8 mouse cellular contexts compared by ENCODE assay signal in genomic region chr8:86884067-86884466, GRCm38 (mm10). TPM values are rescaled to one million over a fixed set of nuclear protein-coding genes. Genes with fewer than 3 reads are reported as not detected.
DNase-seq lines count a peak whose midpoint lies in the region; ATAC-seq and TF ChIP-seq lines count a peak whose summit lies in the region.

No protein-coding gene starts in this region.

- H3K4me1 ChIP-seq in heart, embryonic 11.5 days (ENCODE audit: control insufficient read depth, insufficient read depth, low read length): peaks cover 29% of the 10 kb centered on the region
- peaks cover 14 to 57% of the 10 kb centered on the region in 2 experiments for H3K4me1 ChIP-seq in CH12.LX (ENCODE audit: control insufficient read depth in 1 of 2, insufficient read depth in 2 of 2)
- peaks cover 19% of the 10 kb centered on the region for H3K4me1 ChIP-seq in hindbrain, embryonic 14.5 days (replicated peaks; ENCODE audit: control insufficient read depth, insufficient read depth, low read length)
- peaks cover 51% of the 10 kb centered on the region for H3K4me1 ChIP-seq in liver, embryonic 12.5 days

- peak overlapping the region; percentile 92; the same call in 1 of the 2 replicates for H3K27ac ChIP-seq in heart, embryonic 11.5 days (ENCODE audit: low read depth, low read length)
- peak overlapping the region; percentile 7; the same call in 1 of the 2 replicates for H3K27ac ChIP-seq in CH12.LX (ENCODE audit: insufficient read depth, low read depth)
- H3K27ac ChIP-seq in hindbrain, embryonic 14.5 days: peak overlapping the region; percentile 94
- H3K27ac ChIP-seq in liver, embryonic 12.5 days: peak overlapping the region; percentile 89; the same call in 1 of the 2 replicates

- H3K27me3 ChIP-seq in heart, embryonic 11.5 days (ENCODE audit: control insufficient read depth, insufficient read depth, low read length): no peaks in the 10 kb centered on the region
- no peaks in the 10 kb centered on the region for H3K27me3 ChIP-seq in CH12.LX (replicated peaks)
- H3K27me3 ChIP-seq in hindbrain, embryonic 14.5 days (ENCODE audit: control insufficient read depth, insufficient read depth, low read length): no peaks in the 10 kb centered on the region
- H3K27me3 ChIP-seq in liver, embryonic 12.5 days (replicated peaks): no peaks in the 10 kb centered on the region

- H3K79me2 ChIP-seq in CH12.LX (replicated peaks; ENCODE audit: control insufficient read depth, extremely low read depth, insufficient read depth, poor library complexity, severe bottlenecking): peaks cover 48% of the 10 kb centered on the region

- H3K9me3 ChIP-seq in heart, embryonic 11.5 days (replicated peaks; ENCODE audit: control insufficient read depth, low read length): no peaks in the 10 kb centered on the region
- no peaks in the 10 kb centered on the region for H3K9me3 ChIP-seq in CH12.LX (replicated peaks; ENCODE audit: low read length)
- H3K9me3 ChIP-seq in hindbrain, embryonic 14.5 days (ENCODE audit: control insufficient read depth, low read length): no peaks in the 10 kb centered on the region
- no peaks in the 10 kb centered on the region for H3K9me3 ChIP-seq in liver, embryonic 12.5 days (replicated peaks)

- H3K36me3 ChIP-seq in heart, embryonic 11.5 days (ENCODE audit: control insufficient read depth, insufficient read depth, low read length): no peaks in the 10 kb centered on the region; the same call in 1 of the 2 replicates
- H3K36me3 ChIP-seq in CH12.LX (replicated peaks in 1 of 2; ENCODE audit: control insufficient read depth in 1 of 2, insufficient read depth in 1 of 2, low read length in 1 of 2): peaks cover 12 to 31% of the 10 kb centered on the region in 2 experiments
- H3K36me3 ChIP-seq in hindbrain, embryonic 14.5 days (replicated peaks; ENCODE audit: control insufficient read depth, insufficient read depth): no peaks in the 10 kb centered on the region; the same call in 1 of the 2 replicates
- peaks cover 6% of the 10 kb centered on the region for H3K36me3 ChIP-seq in liver, embryonic 12.5 days

- TF ChIP-seq EP300 in CH12.LX (IDR thresholded peaks at IDR 0.05; ENCODE audit: low read length): peak; percentile 18; the same call in 1 of the 2 replicates

- TF ChIP-seq CTCF in CH12.LX (conservative IDR thresholded peaks at IDR 0.05 in 1 of 2, IDR thresholded peaks at IDR 0.05 in 1 of 2; ENCODE audit: low read depth in 2 of 2, low read length in 2 of 2): no peak

- peak overlapping the region; percentile 94 for H3K4me3 ChIP-seq in heart, embryonic 11.5 days (ENCODE audit: low read depth, low read length)
- H3K4me3 ChIP-seq in CH12.LX (replicated peaks in 1 of 3; ENCODE audit: low read depth in 2 of 3, low read length in 2 of 3, poor library complexity in 1 of 3): peak overlapping the region; percentile 84 to 94 (median 90)
- peak overlapping the region; percentile 98 for H3K4me3 ChIP-seq in hindbrain, embryonic 14.5 days (replicated peaks; ENCODE audit: low read length)
- H3K4me3 ChIP-seq in liver, embryonic 12.5 days: peak overlapping the region; percentile 87

- peak overlapping the region; percentile 82 for H3K4me2 ChIP-seq in heart, embryonic 11.5 days
- peak overlapping the region; percentile 91; the same call in 1 of the 2 replicates for H3K4me2 ChIP-seq in CH12.LX (ENCODE audit: insufficient read depth, low read depth, poor library complexity, severe bottlenecking)
- peak overlapping the region; percentile 65 for H3K4me2 ChIP-seq in hindbrain, embryonic 14.5 days (replicated peaks)
- H3K4me2 ChIP-seq in liver, embryonic 12.5 days: peak overlapping the region; percentile 86

- TF ChIP-seq POLR2A in CH12.LX (IDR thresholded peaks at IDR 0.05; ENCODE audit: low read depth, low read length): no peak; the same call in 1 of the 2 replicates

- no peak for TF ChIP-seq RAD21 in CH12.LX (IDR thresholded peaks at IDR 0.05; ENCODE audit: low read depth, low read length)

- no peak for ATAC-seq in heart, embryonic 11.5 days (replicated peaks; ENCODE audit: insufficient number of reproducible peaks, low FRiP score, low TSS enrichment)
- ATAC-seq in hindbrain, embryonic 14.5 days (ENCODE audit: low FRiP score): no peak
- ATAC-seq in liver, embryonic 12.5 days: no peak
- ATAC-seq in frontal cortex, adult (ENCODE audit: low TSS enrichment): no peak

- dilution Hi-C loops in CH12.LX (cut with MboI; ENCODE audit: extremely low pct_ligation_motif_present, extremely low pct_unique_long_range_greater_than_20kb, low sequenced_read_pairs): no loop called here

- DNase-seq in heart, postnatal 25 days (ENCODE audit: low spot score): no peak
- peak; percentile 62 for DNase-seq in CH12.LX (ENCODE audit: extremely low read depth)
- peak; percentile 16 for DNase-seq in c-Kit-negative CD71-positive TER-119-positive erythroid progenitor cells, embryonic 14.5 days (ENCODE audit: low read depth, low spot score)
- peak; percentile 33 for DNase-seq in hindbrain, embryonic 14.5 days (ENCODE audit: low spot score)
- DNase-seq in right cerebral cortex, adult 2 months (ENCODE audit: low spot score in 2 of 2): peak; percentile 51 to 53

- H3K9ac ChIP-seq in heart, embryonic 11.5 days (ENCODE audit: low read depth, low read length): peak overlapping the region; percentile 92
- peak overlapping the region; percentile 69 for H3K9ac ChIP-seq in CH12.LX (ENCODE audit: insufficient read depth, low read depth)
- H3K9ac ChIP-seq in hindbrain, embryonic 14.5 days: peak overlapping the region; percentile 93
- H3K9ac ChIP-seq in liver, embryonic 12.5 days: peak overlapping the region; percentile 84

- in situ Hi-C loops in CH12.LX (cut with MboI; ENCODE audit: low pct_ligation_motif_present, low pct_unique_long_range_greater_than_20kb, low sequenced_read_pairs): no loop called here

- 4% methylated on average over 16 of the region's 16 CpGs for WGBS in heart, embryonic 11.5 days (ENCODE audit: insufficient replicate concordance)
- WGBS in hindbrain, embryonic 14.5 days: 1% methylated on average over 16 of the region's 16 CpGs
- 1% methylated on average over 16 of the region's 16 CpGs for WGBS in liver, embryonic 12.5 days (ENCODE audit: insufficient replicate concordance)

- intact Hi-C loops in heart, postnatal 25 days (cut with DNase I): loop anchor here (5.0 kb wide), 1 partner anchor 137 kb away; the partner anchor contains the start of genes Gm10638 and Siah1a

TF ChIP-seq in CH12.LX, 34 proteins besides CTCF, POLR2A, EP300 and RAD21 (continues in another document):
- peak; percentile 75 for TF ChIP-seq IRF4 (IDR thresholded peaks at IDR 0.05; ENCODE audit: low read depth, low read length)
- TF ChIP-seq ELF1 (IDR thresholded peaks at IDR 0.05; ENCODE audit: low read depth, low read length): no peak
- no peak for TF ChIP-seq CHD1 (IDR thresholded peaks at IDR 0.05; ENCODE audit: low read depth, low read length)
- TF ChIP-seq E2F4 (IDR thresholded peaks at IDR 0.05; ENCODE audit: insufficient replicate concordance, low read depth, low read length): no peak
- no peak for TF ChIP-seq KAT2A (IDR thresholded peaks at IDR 0.05; ENCODE audit: insufficient replicate concordance, low read length)
- 0 out of 2 replicates have a peak, but pooled peaks have one; percentile 26 for TF ChIP-seq TBP (conservative IDR thresholded peaks at IDR 0.05; ENCODE audit: low read depth, low read length)
- TF ChIP-seq MAZ (IDR thresholded peaks at IDR 0.05; ENCODE audit: low read depth, low read length): 0 out of 2 replicates have a peak, but pooled peaks have one; percentile 7
- no peak for TF ChIP-seq PAX5 (IDR thresholded peaks at IDR 0.05; ENCODE audit: low read length)
- peak; percentile 45; the same call in 1 of the 2 replicates for TF ChIP-seq CHD2 (IDR thresholded peaks at IDR 0.05; ENCODE audit: low read length)
- peak; percentile 47; the same call in 1 of the 2 replicates for TF ChIP-seq JUND (conservative IDR thresholded peaks at IDR 0.05; ENCODE audit: low read depth, low read length)
- no peak for TF ChIP-seq ZC3H11A (IDR thresholded peaks at IDR 0.05; ENCODE audit: low read depth, low read length)
- no peak for TF ChIP-seq NELFE (IDR thresholded peaks at IDR 0.05; ENCODE audit: low read depth, low read length)
- TF ChIP-seq USF1 (IDR thresholded peaks at IDR 0.05; ENCODE audit: low read depth, low read length): no peak
- no peak; the same call in 1 of the 2 replicates for TF ChIP-seq SIN3A (IDR thresholded peaks at IDR 0.05; ENCODE audit: low read length)
- TF ChIP-seq MXI1 (IDR thresholded peaks at IDR 0.05; ENCODE audit: low read depth, low read length): no peak
- TF ChIP-seq ZNF384 (IDR thresholded peaks at IDR 0.05; ENCODE audit: low read depth, low read length): no peak
- no peak for TF ChIP-seq ZMIZ1 (IDR thresholded peaks at IDR 0.05; ENCODE audit: low read depth, low read length)
- no peak for TF ChIP-seq UBTF (IDR thresholded peaks at IDR 0.05; ENCODE audit: low read depth, low read length)
- TF ChIP-seq HCFC1 (IDR thresholded peaks at IDR 0.05; ENCODE audit: low read depth, low read length): no peak
- TF ChIP-seq MYC (IDR thresholded peaks at IDR 0.05; ENCODE audit: low read depth, low read length): no peak
- no peak for TF ChIP-seq MAFK (IDR thresholded peaks at IDR 0.05; ENCODE audit: insufficient replicate concordance, low read length)
- TF ChIP-seq TCF12 (IDR thresholded peaks at IDR 0.05; ENCODE audit: low read depth, low read length): 0 out of 2 replicates have a peak, but pooled peaks have one; percentile 25
- TF ChIP-seq USF2 (conservative IDR thresholded peaks at IDR 0.05; ENCODE audit: low read depth, low read length): no peak
- peak; percentile 58; the same call in 1 of the 2 replicates for TF ChIP-seq ETS1 (conservative IDR thresholded peaks at IDR 0.05; ENCODE audit: low read depth, low read length)
- peak; percentile 50; the same call in 1 of the 2 replicates for TF ChIP-seq JUN (IDR thresholded peaks at IDR 0.05; ENCODE audit: insufficient read depth, low read depth, low read length)
- TF ChIP-seq BHLHE40 (IDR thresholded peaks at IDR 0.05; ENCODE audit: low read depth, low read length): no peak
- TF ChIP-seq RCOR1 (conservative IDR thresholded peaks at IDR 0.05; ENCODE audit: low read depth, low read length): no peak
- no peak for TF ChIP-seq ZKSCAN1 (IDR thresholded peaks at IDR 0.05; ENCODE audit: borderline replicate concordance, low read depth, low read length)
- no peak for TF ChIP-seq MEF2A (IDR thresholded peaks at IDR 0.05; ENCODE audit: borderline replicate concordance, low read depth, low read length)

RNA-seq across cellular contexts. Expression of gene N4bp1, which starts 1.0 kb away (rescaled TPM):
- 7.2 and 9.6 TPM in 2 replicates for polyA plus RNA-seq in heart, embryonic 11.5 days (2014; fragmentation: Nextera tagmentation; extraction: Ambion mirVana)
- total RNA-seq in heart, postnatal 25 days (2021): 10 to 100 TPM; 15.7 to 16.9 TPM
- total RNA-seq in CH12.LX (2012; rRNA removed): 12.8 and 12.9 TPM in 2 replicates
- total RNA-seq in CH12.LX (2014; rRNA removed): 12.2 and 12.3 TPM in 2 replicates
- 14.0 and 15.6 TPM in 2 replicates for polyA plus RNA-seq in CH12.LX (2012; ENCODE audit: insufficient read length, low read depth)
- 11.0 and 11.8 TPM in 2 replicates for polyA plus RNA-seq in hindbrain, embryonic 14.5 days (2014; fragmentation: Nextera tagmentation; extraction: Ambion mirVana)
- 4.6 and 5.1 TPM in 2 replicates for polyA plus RNA-seq in liver, embryonic 12.5 days (2016; fragmentation: Nextera tagmentation; extraction: Ambion mirVana)

Comparison
In these comparisons a context has a peak if more than half of its experiments do, and no peak if none do; other contexts are left out.
1. H3K27ac ChIP-seq: peak in every context shown above with its lines; median percentile 94 in hindbrain, embryonic 14.5 days; 92 in heart, embryonic 11.5 days; 89 in liver, embryonic 12.5 days; 7 in CH12.LX.